Mouse (Mus musculus): ENCODE measurements around the gene Adamts16. TPM values are rescaled to one million over a fixed set of nuclear protein-coding genes. Genes with fewer than 3 reads are reported as not detected.

Gene Adamts16
- polyA plus RNA-seq, 1 experiment from 2014 or later: 2.7 TPM

- Histone ChIP-seq H3K9ac (ENCODE audit: low read depth, low read length) (no peak overlapping the region), H3K9me3 (ENCODE audit: control insufficient read depth, low read length) (no peaks in the 10 kb centered on the region), H3K27me3 (replicated peaks; ENCODE audit: control insufficient read depth, insufficient read depth, low read length) (no peaks in the 10 kb centered on the region; the same call in 1 of the 2 replicates), H3K4me3 (ENCODE audit: low read length) (no peak overlapping the region), H3K36me3 (ENCODE audit: control insufficient read depth, insufficient read depth, low read length) (no peaks in the 10 kb centered on the region), H3K4me2 (ENCODE audit: low read length) (no peak overlapping the region), H3K4me1 (ENCODE audit: control insufficient read depth, insufficient read depth, low read depth, low read length) (no peaks in the 10 kb centered on the region; the same call in 1 of the 2 replicates), H3K27ac (ENCODE audit: low read depth, low read length) (no peak overlapping the region)
- 94% methylated on average over 1 of the region's 1 CpGs for WGBS
- ATAC-seq: no peak
These were observed 107.7 kb downstream of the Adamts16 start for GRCm38 (mm10) chr13:70733911-70734310.

DNA sequence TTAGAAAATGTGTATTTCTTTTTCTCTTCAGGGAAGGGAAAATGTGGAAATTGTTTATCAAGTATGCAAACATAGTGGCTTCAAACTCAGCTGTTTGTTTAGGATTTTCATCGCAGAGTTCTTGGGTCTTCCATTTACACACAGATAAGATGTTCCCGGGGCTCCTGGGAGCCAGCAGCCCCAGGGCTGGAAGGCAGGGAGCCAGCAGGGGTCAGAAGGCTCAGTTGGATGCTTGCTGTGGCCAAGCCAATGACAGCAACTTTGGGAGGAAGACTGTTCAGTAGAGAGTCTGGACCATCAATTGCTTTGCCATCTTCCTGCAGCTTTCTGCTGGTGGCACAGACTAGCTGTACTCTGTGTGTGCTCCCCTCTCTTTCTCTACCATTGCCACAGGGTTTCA, 108.4 kb downstream of the Adamts16 start:
- 79% methylated on average over 2 of the region's 2 CpGs for WGBS
- no peaks in the 10 kb centered on the region; the same call in 1 of the 2 replicates for H3K27me3 ChIP-seq (replicated peaks; ENCODE audit: control insufficient read depth, insufficient read depth, low read length)
- ATAC-seq: no peak
- no peak overlapping the region for H3K4me3 ChIP-seq (ENCODE audit: low read length)
- H3K9ac ChIP-seq (ENCODE audit: low read depth, low read length): no peak overlapping the region
- H3K4me1 ChIP-seq (ENCODE audit: control insufficient read depth, insufficient read depth, low read depth, low read length): no peaks in the 10 kb centered on the region; the same call in 1 of the 2 replicates
- H3K9me3 ChIP-seq (ENCODE audit: control insufficient read depth, low read length): no peaks in the 10 kb centered on the region
- H3K27ac ChIP-seq (ENCODE audit: low read depth, low read length): no peak overlapping the region
- no peaks in the 10 kb centered on the region for H3K36me3 ChIP-seq (ENCODE audit: control insufficient read depth, insufficient read depth, low read length)
- no peak overlapping the region for H3K4me2 ChIP-seq (ENCODE audit: low read length)

- Histone ChIP-seq H3K27me3 (replicated peaks; ENCODE audit: control insufficient read depth, insufficient read depth, low read length) (no peaks in the 10 kb centered on the region; the same call in 1 of the 2 replicates), H3K36me3 (ENCODE audit: control insufficient read depth, insufficient read depth, low read length) (no peaks in the 10 kb centered on the region), H3K4me3 (ENCODE audit: low read length) (no peak overlapping the region), H3K4me2 (ENCODE audit: low read length) (no peak overlapping the region), H3K9me3 (ENCODE audit: control insufficient read depth, low read length) (no peaks in the 10 kb centered on the region), H3K9ac (ENCODE audit: low read depth, low read length) (no peak overlapping the region), H3K27ac (ENCODE audit: low read depth, low read length) (no peak overlapping the region), H3K4me1 (ENCODE audit: control insufficient read depth, insufficient read depth, low read depth, low read length) (no peaks in the 10 kb centered on the region; the same call in 1 of the 2 replicates)
- ATAC-seq: no peak
- 78% methylated on average over 5 of the region's 5 CpGs for WGBS
These were observed 108.8 kb downstream of the Adamts16 start for GRCm38 (mm10) chr13:70732781-70733180.

DNA sequence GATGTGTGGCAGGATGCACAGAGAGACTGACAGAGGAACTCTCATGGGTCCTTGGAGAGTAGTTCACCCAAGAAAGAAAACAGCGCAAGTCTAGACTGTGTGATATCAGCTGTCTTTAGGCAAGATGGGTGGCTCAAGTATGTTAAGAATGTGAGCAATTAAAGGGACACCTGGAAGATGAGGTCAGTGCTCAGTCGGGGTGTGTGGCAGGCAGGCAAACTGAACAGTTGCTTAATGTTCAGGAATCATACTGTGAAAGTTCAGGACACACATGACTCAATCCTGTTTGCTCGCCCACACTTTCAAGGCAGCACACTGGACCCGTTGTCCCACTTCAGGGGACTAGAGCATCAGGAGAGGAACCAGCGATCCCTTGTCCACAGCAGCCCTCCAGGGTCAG, 110.3 kb downstream of the Adamts16 start:
- Histone ChIP-seq H3K4me3 (ENCODE audit: low read length) (no peak overlapping the region), H3K27ac (ENCODE audit: low read depth, low read length) (no peak overlapping the region), H3K9ac (ENCODE audit: low read depth, low read length) (no peak overlapping the region), H3K36me3 (ENCODE audit: control insufficient read depth, insufficient read depth, low read length) (no peaks in the 10 kb centered on the region), H3K4me2 (ENCODE audit: low read length) (no peak overlapping the region), H3K27me3 (replicated peaks; ENCODE audit: control insufficient read depth, insufficient read depth, low read length) (no peaks in the 10 kb centered on the region; the same call in 1 of the 2 replicates), H3K9me3 (ENCODE audit: control insufficient read depth, low read length) (no peaks in the 10 kb centered on the region), H3K4me1 (ENCODE audit: control insufficient read depth, insufficient read depth, low read depth, low read length) (no peaks in the 10 kb centered on the region; the same call in 1 of the 2 replicates)
- 71% methylated on average over 5 of the region's 5 CpGs for WGBS
- ATAC-seq: no peak

DNA sequence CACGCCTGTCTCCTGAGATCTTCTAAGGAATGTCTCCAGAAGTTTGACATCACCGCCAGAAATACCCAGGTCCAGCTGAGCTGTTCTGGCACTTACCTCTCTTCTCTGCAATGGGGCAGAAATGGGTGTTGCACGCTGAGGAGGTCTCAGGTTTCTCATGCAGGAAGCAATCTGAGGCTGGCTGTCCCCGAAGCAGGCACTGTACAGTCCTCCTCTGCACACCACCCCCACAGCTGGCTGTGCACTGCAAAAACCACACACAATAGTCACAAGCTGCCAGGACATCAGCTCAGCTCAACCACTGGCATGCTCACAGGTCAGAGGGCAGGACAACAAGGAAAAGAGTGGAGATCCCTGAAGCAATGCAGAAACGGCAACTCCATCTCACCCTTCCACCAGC, 111.6 kb downstream of the Adamts16 start:
- no peak overlapping the region for H3K4me3 ChIP-seq (ENCODE audit: low read length)
- H3K27ac ChIP-seq (ENCODE audit: low read depth, low read length): no peak overlapping the region
- no peaks in the 10 kb centered on the region; the same call in 1 of the 2 replicates for H3K27me3 ChIP-seq (replicated peaks; ENCODE audit: control insufficient read depth, insufficient read depth, low read length)
- no peaks in the 10 kb centered on the region for H3K4me1 ChIP-seq (ENCODE audit: control insufficient read depth, insufficient read depth, low read depth, low read length)
- ATAC-seq: no peak
- 68% methylated on average over 5 of the region's 5 CpGs for WGBS
- H3K4me2 ChIP-seq (ENCODE audit: low read length): no peak overlapping the region
- H3K9ac ChIP-seq (ENCODE audit: low read depth, low read length): no peak overlapping the region
- no peaks in the 10 kb centered on the region for H3K36me3 ChIP-seq (ENCODE audit: control insufficient read depth, insufficient read depth, low read length)
- no peaks in the 10 kb centered on the region for H3K9me3 ChIP-seq (ENCODE audit: control insufficient read depth, low read length)

GRCm38 (mm10) chr13:70726249-70726648, 115.4 kb downstream of the Adamts16 start:
- no peak overlapping the region for H3K4me2 ChIP-seq (ENCODE audit: low read length)

GRCm38 (mm10) chr13:70724635-70725034, 117.0 kb downstream of the Adamts16 start:
- H3K36me3 ChIP-seq (ENCODE audit: control insufficient read depth, insufficient read depth, low read length): no peaks in the 10 kb centered on the region
- no peaks in the 10 kb centered on the region for H3K4me1 ChIP-seq (ENCODE audit: control insufficient read depth, insufficient read depth, low read depth, low read length)
- no peaks in the 10 kb centered on the region for H3K9me3 ChIP-seq (ENCODE audit: control insufficient read depth, low read length)
- WGBS: 56% methylated on average over 3 of the region's 3 CpGs
- no peaks in the 10 kb centered on the region for H3K27me3 ChIP-seq (replicated peaks; ENCODE audit: control insufficient read depth, insufficient read depth, low read length)
- H3K9ac ChIP-seq (ENCODE audit: low read depth, low read length): no peak overlapping the region
- no peak for ATAC-seq
- no peak overlapping the region for H3K4me2 ChIP-seq (ENCODE audit: low read length)
- no peak overlapping the region for H3K27ac ChIP-seq (ENCODE audit: low read depth, low read length)
- H3K4me3 ChIP-seq (ENCODE audit: low read length): no peak overlapping the region

More at GRCm38 (mm10) chr13:70726249-70726648, 115.4 kb downstream of the Adamts16 start:
- no peaks in the 10 kb centered on the region for H3K27me3 ChIP-seq (replicated peaks; ENCODE audit: control insufficient read depth, insufficient read depth, low read length)
- H3K27ac ChIP-seq (ENCODE audit: low read depth, low read length): no peak overlapping the region
- 94% methylated on average over 3 of the region's 3 CpGs for WGBS
- H3K4me3 ChIP-seq (ENCODE audit: low read length): no peak overlapping the region
- H3K4me1 ChIP-seq (ENCODE audit: control insufficient read depth, insufficient read depth, low read depth, low read length): no peaks in the 10 kb centered on the region
- no peaks in the 10 kb centered on the region for H3K36me3 ChIP-seq (ENCODE audit: control insufficient read depth, insufficient read depth, low read length)
- H3K9ac ChIP-seq (ENCODE audit: low read depth, low read length): no peak overlapping the region
- no peaks in the 10 kb centered on the region for H3K9me3 ChIP-seq (ENCODE audit: control insufficient read depth, low read length)
- no peak for ATAC-seq

- no peak overlapping the region for H3K9ac ChIP-seq (ENCODE audit: low read depth, low read length)
- no peak overlapping the region for H3K4me3 ChIP-seq (ENCODE audit: low read length)
- no peak for ATAC-seq
- 78% methylated on average over 2 of the region's 2 CpGs for WGBS
- no peak overlapping the region for H3K27ac ChIP-seq (ENCODE audit: low read depth, low read length)
- no peaks in the 10 kb centered on the region for H3K4me1 ChIP-seq (ENCODE audit: control insufficient read depth, insufficient read depth, low read depth, low read length)
- H3K36me3 ChIP-seq (ENCODE audit: control insufficient read depth, insufficient read depth, low read length): no peaks in the 10 kb centered on the region
- no peaks in the 10 kb centered on the region for H3K9me3 ChIP-seq (ENCODE audit: control insufficient read depth, low read length)
- no peaks in the 10 kb centered on the region for H3K27me3 ChIP-seq (replicated peaks; ENCODE audit: control insufficient read depth, insufficient read depth, low read length)
- no peak overlapping the region for H3K4me2 ChIP-seq (ENCODE audit: low read length)
These were observed 117.4 kb downstream of the Adamts16 start for GRCm38 (mm10) chr13:70724108-70724622.

DNA sequence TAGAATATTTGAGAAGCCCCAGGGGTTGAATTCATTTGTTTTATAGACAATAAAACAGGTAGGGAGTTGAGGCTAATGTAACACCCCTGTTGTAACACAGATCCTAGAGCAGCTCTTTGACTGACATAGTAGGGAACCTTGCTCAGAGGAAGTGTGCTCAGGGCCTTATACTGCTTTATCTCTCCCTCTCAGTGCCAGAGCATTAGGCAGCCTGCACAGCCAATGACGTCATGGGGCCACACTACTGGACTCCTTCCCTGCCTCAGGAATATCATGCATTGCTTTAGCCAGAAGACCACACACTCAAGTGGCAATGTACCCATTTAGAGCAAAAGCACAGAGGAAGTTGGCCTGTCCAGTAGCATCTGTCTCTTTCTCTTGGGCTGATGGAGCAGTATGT, 121.6 kb downstream of the Adamts16 start:
- no peak overlapping the region for H3K9ac ChIP-seq (ENCODE audit: low read depth, low read length)
- H3K27me3 ChIP-seq (replicated peaks; ENCODE audit: control insufficient read depth, insufficient read depth, low read length): no peaks in the 10 kb centered on the region
- no peak overlapping the region for H3K4me3 ChIP-seq (ENCODE audit: low read length)
- WGBS: 88% methylated on average over 1 of the region's 1 CpGs
- no peaks in the 10 kb centered on the region for H3K4me1 ChIP-seq (ENCODE audit: control insufficient read depth, insufficient read depth, low read depth, low read length)
- no peak overlapping the region for H3K27ac ChIP-seq (ENCODE audit: low read depth, low read length)
- H3K9me3 ChIP-seq (ENCODE audit: control insufficient read depth, low read length): no peaks in the 10 kb centered on the region
- no peak for ATAC-seq
- H3K4me2 ChIP-seq (ENCODE audit: low read length): no peak overlapping the region
- no peaks in the 10 kb centered on the region for H3K36me3 ChIP-seq (ENCODE audit: control insufficient read depth, insufficient read depth, low read length)

All from hindbrain, embryonic 16.5 days (tissue).